16 mouse cellular contexts compared by ENCODE assay signal in the genomic region with DNA sequence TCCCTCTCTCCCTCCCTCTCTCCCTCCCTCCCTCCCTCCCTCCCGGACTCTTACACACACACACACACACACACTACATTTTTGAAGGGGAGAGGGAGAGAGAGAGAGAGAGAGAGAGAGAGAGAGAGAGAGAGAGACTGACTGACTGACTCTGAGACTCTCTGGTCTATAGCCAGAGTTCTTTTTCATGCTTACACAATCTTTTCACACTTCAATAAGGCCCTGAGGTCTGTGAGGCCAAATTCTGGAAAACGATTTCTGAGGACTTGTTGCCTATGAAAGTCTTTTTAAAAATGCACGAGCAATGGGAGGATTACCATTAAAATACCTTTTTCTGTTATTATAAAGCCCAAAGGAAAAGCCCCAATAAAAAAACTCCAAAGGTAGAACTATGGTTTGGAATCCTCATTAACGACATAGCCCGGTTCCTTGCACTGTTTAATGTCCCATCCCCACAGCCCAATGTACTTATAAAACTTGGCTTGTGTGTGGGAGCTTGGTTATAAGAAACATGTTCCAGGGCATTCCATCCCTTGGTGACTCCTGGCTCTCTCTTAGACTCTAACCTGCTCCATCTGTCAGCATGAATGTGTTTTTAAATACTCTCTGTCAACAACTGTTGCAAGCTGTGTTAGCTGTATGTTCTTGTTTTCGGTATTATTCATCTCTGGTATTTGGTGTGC.
"Had no signal": no experiment of that assay in that cellular context is flagged by ENCODE, and none has a peak within 500 bp of the region (broad histone marks: within the 10 kb centered on the region; RNA-seq: fewer than 3 reads in every experiment).

No protein-coding gene starts in this region.

- H3K9ac ChIP-seq: liver, embryonic 15.5 days had no signal

- H3K9me3 ChIP-seq: liver, embryonic 15.5 days had no signal

- H3K27ac ChIP-seq: kidney, postnatal 0 days; layer of hippocampus, adult 2 months; liver, embryonic 15.5 days; stomach, postnatal 0 days had no signal

- H3K4me3 ChIP-seq: layer of hippocampus, adult 2 months; liver, embryonic 15.5 days had no signal

- DNase-seq: kidney, adult 2 months; kidney, postnatal 25 days; layer of hippocampus, adult 9-11 months; lung, adult 2 months; lung, postnatal 14 days; lung, postnatal 4 days; midbrain, embryonic 14.5 days; thymus, adult 2 months; thymus, postnatal 14 days; thymus, postnatal 4 days had no signal

- H3K36me3 ChIP-seq: liver, embryonic 15.5 days had no signal

- H3K4me2 ChIP-seq: liver, embryonic 11.5 days; liver, embryonic 15.5 days; midbrain, embryonic 11.5 days had no signal
